Mouse (Mus musculus): ENCODE results near the gene Gjc1. TPM values are rescaled to one million over a fixed set of nuclear protein-coding genes. Genes with fewer than 3 reads are reported as not detected.

The Gjc1 gene
- 35.9 and 37.0 TPM in 2 replicates for polyA plus RNA-seq (2015; fragmentation: Nextera tagmentation; extraction: Ambion mirVana)

- H3K36me3 ChIP-seq (ENCODE audit: insufficient read depth, low read length) = no peaks in the 10 kb centered on the region
- peak within 1 kb of the TSS; percentile 90 for H3K27ac ChIP-seq (ENCODE audit: low read length)
- peak within 1 kb of the TSS; percentile 92 for H3K4me2 ChIP-seq (replicated peaks; ENCODE audit: low read depth, low read length)
- ATAC-seq (peak; percentile 89), DNase-seq (ENCODE audit: low spot score) (peak; percentile 73)
- TF ChIP-seq EP300 (IDR thresholded peaks at IDR 0.05) (no peak), CTCF (IDR thresholded peaks at IDR 0.05) (peak; percentile 53)
- H3K4me3 ChIP-seq (ENCODE audit: low read depth, low read length) = peak within 1 kb of the TSS; percentile 79
- H3K27me3 ChIP-seq (replicated peaks; ENCODE audit: insufficient read depth, low read length) = no peaks in the 10 kb centered on the region; the same call in 1 of the 2 replicates
- no peaks in the 10 kb centered on the region; the same call in 1 of the 2 replicates for H3K4me1 ChIP-seq (ENCODE audit: insufficient read depth, low read depth, low read length)
- H3K9ac ChIP-seq (replicated peaks; ENCODE audit: low read depth) = peak within 1 kb of the TSS; percentile 72
- under 1% methylated on average over 56 of the region's 97 CpGs for WGBS
- H3K9me3 ChIP-seq (ENCODE audit: low read length) = no peaks in the 10 kb centered on the region
Observed at GRCm38 (mm10) chr11:102819021-102819782, at the start of gene Gjc1. Gjc1 (minus strand) TSS chr11:102819700.

DNA sequence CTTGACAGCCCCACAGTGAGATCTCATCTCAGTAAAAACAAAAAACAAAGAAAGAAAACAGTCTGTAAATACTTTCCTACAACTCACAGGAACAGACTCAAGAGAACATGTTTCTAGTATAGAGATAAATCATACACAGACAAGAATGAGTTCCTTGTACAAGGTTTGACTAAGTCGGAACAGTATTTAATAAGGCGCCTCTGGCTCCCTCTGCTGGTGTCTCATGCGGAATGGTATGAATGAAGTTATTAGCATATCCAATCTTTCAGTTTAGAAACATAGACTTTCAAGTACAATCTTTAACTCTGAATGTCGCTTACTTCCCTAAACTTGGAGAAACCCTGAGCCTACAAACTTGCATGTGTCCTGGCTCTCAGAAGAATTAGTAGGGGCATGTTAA, 44.8 kb upstream of the Gjc1 start:
- Histone ChIP-seq H3K4me2 (replicated peaks; ENCODE audit: low read depth, low read length) (no peak overlapping the region), H3K9ac (replicated peaks; ENCODE audit: low read depth) (no peak overlapping the region), H3K27me3 (replicated peaks; ENCODE audit: insufficient read depth, low read length) (no peaks in the 10 kb centered on the region), H3K36me3 (ENCODE audit: insufficient read depth, low read length) (peaks cover 29% of the 10 kb centered on the region), H3K4me3 (ENCODE audit: low read depth, low read length) (no peak overlapping the region), H3K9me3 (ENCODE audit: low read length) (no peaks in the 10 kb centered on the region), H3K27ac (ENCODE audit: low read length) (no peak overlapping the region), H3K4me1 (ENCODE audit: insufficient read depth, low read depth, low read length) (no peaks in the 10 kb centered on the region)
- peak; percentile 38; the same call in 1 of the 2 replicates for ATAC-seq
- WGBS = 26% methylated on average over 4 of the region's 4 CpGs
- TF ChIP-seq CTCF (IDR thresholded peaks at IDR 0.05) (peak; percentile 76), EP300 (IDR thresholded peaks at IDR 0.05) (no peak)
- DNase-seq (ENCODE audit: low spot score) = peak; percentile 84

GRCm38 (mm10) chr11:102859933-102860332, 40.4 kb upstream of the Gjc1 start:
- Histone ChIP-seq H3K9ac (replicated peaks; ENCODE audit: low read depth) (no peak overlapping the region), H3K4me3 (ENCODE audit: low read depth, low read length) (no peak overlapping the region), H3K27ac (ENCODE audit: low read length) (no peak overlapping the region), H3K27me3 (replicated peaks; ENCODE audit: insufficient read depth, low read length) (no peaks in the 10 kb centered on the region), H3K9me3 (ENCODE audit: low read length) (no peaks in the 10 kb centered on the region), H3K4me1 (ENCODE audit: insufficient read depth, low read depth, low read length) (no peaks in the 10 kb centered on the region), H3K4me2 (replicated peaks; ENCODE audit: low read depth, low read length) (no peak overlapping the region), H3K36me3 (ENCODE audit: insufficient read depth, low read length) (peaks cover 39% of the 10 kb centered on the region)
- 96% methylated on average over 8 of the region's 8 CpGs for WGBS
- ATAC-seq = no peak
- no peak for DNase-seq (ENCODE audit: low spot score)
- TF ChIP-seq EP300 (IDR thresholded peaks at IDR 0.05) = no peak
- no peak for TF ChIP-seq CTCF (IDR thresholded peaks at IDR 0.05)

GRCm38 (mm10) chr11:102858951-102859350, 39.5 kb upstream of the Gjc1 start:
- no peak overlapping the region for H3K4me3 ChIP-seq (ENCODE audit: low read depth, low read length)
- H3K4me2 ChIP-seq (replicated peaks; ENCODE audit: low read depth, low read length) = no peak overlapping the region
- H3K9ac ChIP-seq (replicated peaks; ENCODE audit: low read depth) = no peak overlapping the region
- ATAC-seq = no peak
- no peak for DNase-seq (ENCODE audit: low spot score)
- 94% methylated on average over 11 of the region's 11 CpGs for WGBS
- no peaks in the 10 kb centered on the region for H3K27me3 ChIP-seq (replicated peaks; ENCODE audit: insufficient read depth, low read length)
- TF ChIP-seq EP300 (IDR thresholded peaks at IDR 0.05) (no peak), CTCF (IDR thresholded peaks at IDR 0.05) (no peak)
- no peak overlapping the region for H3K27ac ChIP-seq (ENCODE audit: low read length)
- H3K9me3 ChIP-seq (ENCODE audit: low read length) = no peaks in the 10 kb centered on the region
- peaks cover 45% of the 10 kb centered on the region for H3K36me3 ChIP-seq (ENCODE audit: insufficient read depth, low read length)
- no peaks in the 10 kb centered on the region for H3K4me1 ChIP-seq (ENCODE audit: insufficient read depth, low read depth, low read length)

DNA sequence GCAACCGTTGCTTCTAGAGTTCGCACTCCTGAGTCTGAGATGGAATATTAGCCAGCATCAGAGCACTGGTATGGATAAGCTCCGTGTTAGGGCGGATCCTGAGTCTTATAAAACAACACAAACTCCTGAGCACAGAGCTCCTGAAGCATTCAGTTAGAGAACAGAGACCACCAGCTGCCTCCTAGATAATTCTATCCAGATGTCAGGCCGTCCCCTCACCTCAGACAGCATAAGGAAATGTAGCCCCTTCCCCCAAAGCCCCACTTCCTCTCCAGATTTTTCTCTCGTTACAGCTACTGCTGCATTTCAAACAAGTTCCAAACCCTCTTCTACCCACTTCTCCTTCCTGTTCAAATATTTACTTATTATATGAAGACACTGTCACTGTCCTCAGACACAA, 36.4 kb upstream of the Gjc1 start:
- no peak overlapping the region for H3K4me2 ChIP-seq (replicated peaks; ENCODE audit: low read depth, low read length)
- H3K4me1 ChIP-seq (ENCODE audit: insufficient read depth, low read depth, low read length) = no peaks in the 10 kb centered on the region
- H3K9ac ChIP-seq (replicated peaks; ENCODE audit: low read depth) = no peak overlapping the region
- no peak for DNase-seq (ENCODE audit: low spot score)
- H3K27me3 ChIP-seq (replicated peaks; ENCODE audit: insufficient read depth, low read length) = no peaks in the 10 kb centered on the region
- 75% methylated on average over 6 of the region's 6 CpGs for WGBS
- H3K36me3 ChIP-seq (ENCODE audit: insufficient read depth, low read length) = peaks cover 33% of the 10 kb centered on the region
- no peak overlapping the region for H3K4me3 ChIP-seq (ENCODE audit: low read depth, low read length)
- TF ChIP-seq CTCF (IDR thresholded peaks at IDR 0.05) = no peak
- TF ChIP-seq EP300 (IDR thresholded peaks at IDR 0.05) = no peak
- no peaks in the 10 kb centered on the region for H3K9me3 ChIP-seq (ENCODE audit: low read length)
- H3K27ac ChIP-seq (ENCODE audit: low read length) = no peak overlapping the region
- ATAC-seq = no peak

- no peak for ATAC-seq
- no peaks in the 10 kb centered on the region for H3K4me1 ChIP-seq (ENCODE audit: insufficient read depth, low read depth, low read length)
- TF ChIP-seq EP300 (IDR thresholded peaks at IDR 0.05) = no peak
- TF ChIP-seq CTCF (IDR thresholded peaks at IDR 0.05) = peak; percentile 48
Observed at GRCm38 (mm10) chr11:102853760-102854159, 34.3 kb upstream of the Gjc1 start.

More at GRCm38 (mm10) chr11:102853760-102854159, 34.3 kb upstream of the Gjc1 start:
- H3K4me2 ChIP-seq (replicated peaks; ENCODE audit: low read depth, low read length) = no peak overlapping the region
- peaks cover 26% of the 10 kb centered on the region for H3K36me3 ChIP-seq (ENCODE audit: insufficient read depth, low read length)
- H3K27ac ChIP-seq (ENCODE audit: low read length) = no peak overlapping the region
- DNase-seq (ENCODE audit: low spot score) = no peak
- no peak overlapping the region for H3K9ac ChIP-seq (replicated peaks; ENCODE audit: low read depth)
- no peaks in the 10 kb centered on the region for H3K27me3 ChIP-seq (replicated peaks; ENCODE audit: insufficient read depth, low read length)
- no peak overlapping the region for H3K4me3 ChIP-seq (ENCODE audit: low read depth, low read length)
- H3K9me3 ChIP-seq (ENCODE audit: low read length) = no peaks in the 10 kb centered on the region
